Mouse (Mus musculus): ENCODE results near the gene Samd1. TPM values are rescaled to one million over a fixed set of nuclear protein-coding genes. Genes with fewer than 3 reads are reported as not detected.

The Samd1 gene
- polyA plus RNA-seq, 1 experiment from 2014 or later, result 10.7 TPM

GRCm38 (mm10) chr8:84025863-84026262 is 28.4 kb downstream of the Samd1 start:
- Histone ChIP-seq H3K9me3 (no peaks in the 10 kb centered on the region), H3K36me3 (no peaks in the 10 kb centered on the region), H3K4me3 (peak overlapping the region; percentile 66), H3K27me3 (ENCODE audit: insufficient read depth, poor library complexity, severe bottlenecking) (peaks cover 68% of the 10 kb centered on the region), H3K4me1 (peaks cover 50% of the 10 kb centered on the region), H3K27ac (peak overlapping the region; percentile 44; the same call in 1 of the 2 replicates)
- WGBS, result 2% methylated on average over 41 of the region's 41 CpGs
- no peak for DNase-seq (ENCODE audit: low spot score)

- Histone ChIP-seq H3K27ac (no peak overlapping the region), H3K27me3 (ENCODE audit: insufficient read depth, poor library complexity, severe bottlenecking) (peaks cover 61% of the 10 kb centered on the region)
- WGBS, result 15% methylated on average over 10 of the region's 10 CpGs
These were observed 30.0 kb downstream of the Samd1 start for GRCm38 (mm10) chr8:84027449-84027848.

DNA sequence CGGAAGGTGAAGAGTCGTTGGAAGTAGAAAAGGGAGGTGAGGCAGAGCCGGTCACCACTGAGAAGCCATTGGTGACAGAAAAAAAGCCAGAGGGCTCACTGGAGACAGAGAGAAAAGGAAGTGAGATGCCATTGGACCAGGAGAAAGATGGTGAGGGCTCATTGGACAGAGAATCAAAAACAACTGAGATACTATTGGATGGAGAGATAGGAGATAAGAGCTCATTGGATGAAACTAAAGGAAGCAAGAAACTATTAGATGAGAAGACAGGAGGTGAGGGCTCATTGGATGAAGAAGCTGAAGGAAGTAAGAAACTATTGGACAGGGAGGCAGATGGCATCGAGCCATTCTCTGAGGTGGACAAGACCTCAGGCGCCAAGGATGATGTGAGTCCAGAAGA is 31.8 kb downstream of the Samd1 start:
- Histone ChIP-seq H3K4me1 (peaks cover 16% of the 10 kb centered on the region), H3K36me3 (no peaks in the 10 kb centered on the region), H3K27me3 (ENCODE audit: insufficient read depth, poor library complexity, severe bottlenecking) (peaks cover 63% of the 10 kb centered on the region), H3K9me3 (no peaks in the 10 kb centered on the region), H3K27ac (no peak overlapping the region), H3K4me3 (no peak overlapping the region)
- no peak for DNase-seq (ENCODE audit: low spot score)
- WGBS, result 78% methylated on average over 5 of the region's 5 CpGs

More at GRCm38 (mm10) chr8:84027449-84027848, 30.0 kb downstream of the Samd1 start:
- Histone ChIP-seq H3K36me3 (no peaks in the 10 kb centered on the region), H3K9me3 (no peaks in the 10 kb centered on the region), H3K4me1 (peaks cover 34% of the 10 kb centered on the region), H3K4me3 (no peak overlapping the region)
- DNase-seq (ENCODE audit: low spot score), result no peak

GRCm38 (mm10) chr8:84032777-84033176 is 35.3 kb downstream of the Samd1 start:
- H3K27me3 ChIP-seq (ENCODE audit: insufficient read depth, poor library complexity, severe bottlenecking), result peaks cover 47% of the 10 kb centered on the region
- DNase-seq (ENCODE audit: low spot score), result no peak
- no peaks in the 10 kb centered on the region for H3K36me3 ChIP-seq
- H3K9me3 ChIP-seq, result no peaks in the 10 kb centered on the region
- H3K4me3 ChIP-seq, result no peak overlapping the region
- H3K27ac ChIP-seq, result no peak overlapping the region
- whole genome bisulfite sequencing, result 69% methylated on average over 4 of the region's 4 CpGs
- H3K4me1 ChIP-seq, result no peaks in the 10 kb centered on the region

DNA sequence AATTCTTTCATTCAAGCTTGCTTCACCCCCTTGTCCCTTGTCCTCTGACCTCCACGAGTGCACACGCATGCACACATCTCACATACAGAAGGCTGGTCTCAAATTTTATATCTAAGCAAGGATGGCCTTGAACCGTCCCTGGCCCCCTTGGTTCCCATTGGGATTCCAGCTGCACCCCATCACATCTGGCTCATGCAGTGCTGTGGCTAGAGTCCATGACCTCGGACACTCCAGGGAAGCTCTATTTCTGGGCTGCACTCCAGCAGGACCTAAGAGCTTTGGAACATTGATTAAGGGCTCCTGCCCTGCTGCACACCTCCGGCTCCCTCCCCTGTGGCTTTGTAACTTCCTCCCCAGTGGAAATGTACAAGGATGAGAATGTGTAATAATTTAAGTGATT is 40.5 kb downstream of the Samd1 start:
- Histone ChIP-seq H3K27ac (no peak overlapping the region), H3K4me1 (peaks cover 14% of the 10 kb centered on the region), H3K9me3 (no peaks in the 10 kb centered on the region), H3K36me3 (no peaks in the 10 kb centered on the region), H3K4me3 (no peak overlapping the region), H3K27me3 (ENCODE audit: insufficient read depth, poor library complexity, severe bottlenecking) (peaks cover 64% of the 10 kb centered on the region)
- DNase-seq (ENCODE audit: low spot score), result no peak
- WGBS, result 69% methylated on average over 5 of the region's 5 CpGs

GRCm38 (mm10) chr8:84039050-84039449 is 41.6 kb downstream of the Samd1 start:
- Histone ChIP-seq H3K27me3 (ENCODE audit: insufficient read depth, poor library complexity, severe bottlenecking) (peaks cover 75% of the 10 kb centered on the region), H3K4me1 (peaks cover 15% of the 10 kb centered on the region), H3K36me3 (no peaks in the 10 kb centered on the region), H3K9me3 (no peaks in the 10 kb centered on the region), H3K4me3 (no peak overlapping the region), H3K27ac (no peak overlapping the region)
- WGBS, result 10% methylated on average over 5 of the region's 5 CpGs
- peak; percentile 90 for DNase-seq (ENCODE audit: low spot score)

GRCm38 (mm10) chr8:84042066-84042947 is 44.8 kb downstream of the Samd1 start, which contains the start of gene Il27ra:
TSS of gene Il27ra (minus strand) at chr8:84042589.
- H3K27me3 ChIP-seq (ENCODE audit: insufficient read depth, poor library complexity, severe bottlenecking), result peaks cover 74% of the 10 kb centered on the region

GRCm38 (mm10) chr8:84042948-84043342 is 45.5 kb downstream of the Samd1 start:
- H3K4me1 ChIP-seq, result peaks cover 25% of the 10 kb centered on the region
- no peaks in the 10 kb centered on the region for H3K36me3 ChIP-seq
- H3K27me3 ChIP-seq (ENCODE audit: insufficient read depth, poor library complexity, severe bottlenecking), result peaks cover 72% of the 10 kb centered on the region
- 29% methylated on average over 12 of the region's 12 CpGs for WGBS
- no peak for DNase-seq (ENCODE audit: low spot score)
- no peaks in the 10 kb centered on the region for H3K9me3 ChIP-seq
- H3K27ac ChIP-seq, result no peak overlapping the region
- H3K4me3 ChIP-seq, result peak overlapping the region; percentile 61

More at GRCm38 (mm10) chr8:84042066-84042947, 44.8 kb downstream of the Samd1 start, which contains the start of gene Il27ra:
- H3K4me1 ChIP-seq, result peaks cover 25% of the 10 kb centered on the region
- H3K36me3 ChIP-seq, result no peaks in the 10 kb centered on the region
- no peaks in the 10 kb centered on the region for H3K9me3 ChIP-seq
- H3K27ac ChIP-seq, result peak within 1 kb of the TSS; percentile 50; the same call in 1 of the 2 replicates
- H3K4me3 ChIP-seq, result peak within 1 kb of the TSS; percentile 61
- DNase-seq (ENCODE audit: low spot score), result peak; percentile 87
- 2% methylated on average over 40 of the region's 40 CpGs for WGBS

- Histone ChIP-seq H3K27ac (no peak overlapping the region), H3K27me3 (ENCODE audit: insufficient read depth, poor library complexity, severe bottlenecking) (peaks cover 68% of the 10 kb centered on the region), H3K4me3 (peak overlapping the region; percentile 49; the same call in 1 of the 2 replicates), H3K4me1 (peaks cover 25% of the 10 kb centered on the region), H3K9me3 (no peaks in the 10 kb centered on the region), H3K36me3 (no peaks in the 10 kb centered on the region)
- no peak for DNase-seq (ENCODE audit: low spot score)
- 0% methylated on average over 7 of the region's 7 CpGs for WGBS
These were observed 46.6 kb downstream of the Samd1 start for GRCm38 (mm10) chr8:84044103-84044502.

DNA sequence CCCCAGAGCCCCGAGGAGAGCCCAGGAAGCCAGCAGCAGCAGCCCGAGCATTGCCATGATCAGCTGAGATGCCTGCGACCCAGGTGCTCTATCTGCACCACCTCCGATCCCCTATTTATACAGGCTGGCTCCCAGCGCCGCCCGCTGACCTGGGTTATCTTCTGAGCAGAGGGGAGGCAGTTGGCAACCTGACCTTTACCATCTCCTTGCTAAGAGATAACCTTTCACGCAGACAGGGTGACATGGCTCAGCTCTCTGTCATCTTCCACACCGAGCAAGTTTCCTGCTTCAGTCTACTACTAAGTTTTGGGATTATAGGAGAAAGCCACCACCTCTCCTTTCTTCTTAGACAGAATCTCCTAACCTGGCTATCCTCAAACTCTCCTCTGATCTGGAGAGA is 47.4 kb downstream of the Samd1 start, which contains the start of gene Rln3:
Rln3 (minus strand) TSS at position 101 of the 400 bp plus-strand sequence.
- Histone ChIP-seq H3K4me3 (peak within 1 kb of the TSS; percentile 49), H3K4me1 (peaks cover 22% of the 10 kb centered on the region), H3K36me3 (no peaks in the 10 kb centered on the region), H3K27ac (no peak within 1 kb of the TSS), H3K27me3 (ENCODE audit: insufficient read depth, poor library complexity, severe bottlenecking) (peaks cover 62% of the 10 kb centered on the region), H3K9me3 (no peaks in the 10 kb centered on the region)
- DNase-seq (ENCODE audit: low spot score), result no peak
- WGBS, result 2% methylated on average over 9 of the region's 9 CpGs

GRCm38 (mm10) chr8:84046505-84046904 is 49.0 kb downstream of the Samd1 start:
- H3K27ac ChIP-seq, result no peak overlapping the region
- H3K9me3 ChIP-seq, result no peaks in the 10 kb centered on the region
- peaks cover 27% of the 10 kb centered on the region for H3K4me1 ChIP-seq
- no peak for DNase-seq (ENCODE audit: low spot score)
- no peaks in the 10 kb centered on the region for H3K36me3 ChIP-seq
- 79% methylated on average over 3 of the region's 3 CpGs for WGBS
- no peak overlapping the region for H3K4me3 ChIP-seq
- H3K27me3 ChIP-seq (ENCODE audit: insufficient read depth, poor library complexity, severe bottlenecking), result peaks cover 45% of the 10 kb centered on the region

DNA sequence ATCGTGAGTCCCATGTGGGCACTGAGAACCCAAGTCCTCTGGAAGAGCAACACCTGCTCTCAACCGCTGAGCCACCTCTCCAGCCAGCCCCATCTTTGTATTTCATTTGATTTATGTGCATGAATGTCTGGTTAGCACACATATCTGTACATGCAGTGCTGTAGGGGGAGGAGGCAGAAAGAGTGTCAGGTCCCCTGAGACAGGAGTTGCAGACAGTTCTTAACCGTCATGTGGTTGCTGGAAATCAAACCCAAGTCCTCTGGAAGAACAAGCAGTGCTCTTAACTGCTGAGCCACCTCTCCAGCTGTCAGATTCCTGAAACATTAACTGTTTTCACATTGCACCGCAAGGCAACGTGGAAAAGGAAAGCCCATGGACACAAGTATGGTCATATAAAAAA is 50.7 kb downstream of the Samd1 start:
- Histone ChIP-seq H3K36me3 (no peaks in the 10 kb centered on the region), H3K4me3 (no peak overlapping the region), H3K4me1 (peaks cover 15% of the 10 kb centered on the region), H3K9me3 (no peaks in the 10 kb centered on the region), H3K27ac (no peak overlapping the region), H3K27me3 (ENCODE audit: insufficient read depth, poor library complexity, severe bottlenecking) (peaks cover 29% of the 10 kb centered on the region)
- DNase-seq (ENCODE audit: low spot score), result no peak
- 69% methylated on average over 5 of the region's 5 CpGs for WGBS
